Mouse (Mus musculus): Measurements from ENCODE around the gene Gm28434. TPM values are rescaled to one million over a fixed set of nuclear protein-coding genes. Genes with fewer than 3 reads are reported as not detected.

Gene Gm28434
- total RNA-seq (2021), result not detected
- long read RNA-seq, experiment 1, result 0 reads
- long read RNA-seq, experiment 2, result 0 reads

- no peak for DNase-seq
Measured at GRCm38 (mm10) chr5:87969201-87969600, at the start of gene Gm28434, which contains the start of gene 2310003L06Rik. Gene Gm28434 (plus strand): TSS chr5:87969517. Gene 2310003L06Rik (plus strand): TSS chr5:87969459.

- DNase-seq, result no peak
Measured at GRCm38 (mm10) chr5:87925372-87925771, 43.9 kb upstream of the Gm28434 start, which contains the start of gene Csn3. Gene Csn3 (plus strand): TSS chr5:87925579.

- no peak for DNase-seq
Measured at GRCm38 (mm10) chr5:87931603-87932002, 37.7 kb upstream of the Gm28434 start.

GRCm38 (mm10) chr5:87940752-87941151, 28.6 kb upstream of the Gm28434 start:
- DNase-seq, result no peak

- no peak for DNase-seq
Measured at GRCm38 (mm10) chr5:87942515-87942914, 26.8 kb upstream of the Gm28434 start.

GRCm38 (mm10) chr5:87951836-87952235, 17.5 kb upstream of the Gm28434 start:
- no peak for DNase-seq

GRCm38 (mm10) chr5:87979139-87979538, 9.8 kb downstream of the Gm28434 start, which contains the start of gene Cabs1:
Gene Cabs1 (plus strand): TSS chr5:87979439.
- DNase-seq, result no peak

GRCm38 (mm10) chr5:87982468-87983214, 13.3 kb downstream of the Gm28434 start:
- no peak for DNase-seq

GRCm38 (mm10) chr5:88002249-88002648, 32.9 kb downstream of the Gm28434 start, which contains the start of gene Smr3a:
Gene Smr3a (plus strand): TSS chr5:88002549.
- DNase-seq, result no peak

- DNase-seq, result no peak
Measured at GRCm38 (mm10) chr5:88005241-88005640, 35.9 kb downstream of the Gm28434 start.

Other genes with a start within 250 kb of the Gm28434 start
- not detected for gene Csn1s2a, start 194.9 kb upstream of the Gm28434 start, total RNA-seq (2021)
- gene Csn1s2b, start 161.4 kb upstream of the Gm28434 start, total RNA-seq (2021), result not detected
- not detected for gene Prr27, start 143.8 kb upstream of the Gm28434 start, total RNA-seq (2021)
- not detected for gene Odam, start 84.5 kb upstream of the Gm28434 start, total RNA-seq (2021)
- gene Csn3, start 43.9 kb upstream of the Gm28434 start, total RNA-seq (2021), result not detected
- gene 2310003L06Rik, start 58 bp upstream of the Gm28434 start, total RNA-seq (2021), result not detected
- gene Cabs1, start 9.9 kb downstream of the Gm28434 start, total RNA-seq (2021), result not detected
- not detected for gene Smr3a, start 33.0 kb downstream of the Gm28434 start, total RNA-seq (2021)
- not detected for gene Smr2, start 117.0 kb downstream of the Gm28434 start, total RNA-seq (2021)
- gene Gm11116, start 142.0 kb downstream of the Gm28434 start, total RNA-seq (2021), result not detected
- not detected for gene Gm11115, start 184.6 kb downstream of the Gm28434 start, total RNA-seq (2021)